Mouse (Mus musculus): ENCODE measurements around the gene Hist1h3f. TPM values are rescaled to one million over a fixed set of nuclear protein-coding genes. Genes with fewer than 3 reads are reported as not detected.
"Not testable (repeated sequence)": the region's sequence is repeated elsewhere in the genome, so short reads cannot be mapped to it uniquely, and the experiment has no call there.

Gene Hist1h3f
- polyA plus RNA-seq, 1 experiment from 2014 or later, result 0.94 TPM

DNA sequence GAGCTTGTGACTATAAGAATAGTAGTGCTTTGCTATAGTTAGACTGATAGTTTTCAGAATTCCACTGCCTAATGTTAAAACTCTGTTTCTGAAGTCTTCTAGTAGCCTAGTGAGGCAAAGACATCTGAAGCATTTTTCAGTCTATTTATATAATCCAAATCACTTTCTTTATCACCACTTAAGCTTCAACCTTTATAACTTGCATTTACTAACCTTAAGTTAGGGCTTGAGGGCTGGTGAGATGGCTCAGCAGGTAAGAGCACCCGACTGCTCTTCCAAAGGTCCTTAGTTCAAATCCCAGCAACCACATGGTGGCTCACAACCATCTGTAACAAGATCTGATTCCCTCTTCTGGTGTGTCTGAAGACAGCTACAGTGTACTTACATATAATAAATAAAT lies 4.0 kb upstream of the Hist1h3f start:
- WGBS, result 79% methylated on average over 1 of the region's 1 CpGs
- H3K9ac ChIP-seq (replicated peaks; ENCODE audit: low read depth, low read length); H3K4me3 ChIP-seq (ENCODE audit: low read depth, low read length): not testable (repeated sequence)

DNA sequence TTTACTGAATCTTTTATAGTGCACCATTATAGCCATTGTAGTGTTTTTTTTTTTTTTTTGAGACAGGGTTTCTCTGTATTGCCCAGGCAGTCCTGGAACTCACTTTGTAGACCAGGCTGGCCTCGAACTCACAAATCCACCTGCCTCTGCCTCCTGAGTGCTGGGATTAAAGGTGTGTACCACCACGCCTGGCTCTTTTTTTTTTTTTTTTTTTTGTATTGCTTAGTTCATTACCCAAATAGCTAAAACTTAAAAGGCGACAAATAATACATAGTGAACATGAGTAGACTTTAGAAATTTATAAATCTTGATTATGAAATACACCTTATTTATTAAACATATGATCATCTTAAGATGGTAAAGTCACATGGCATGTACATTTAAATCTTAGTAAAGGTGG lies 2.4 kb upstream of the Hist1h3f start:
- ATAC-seq (ENCODE audit: insufficient number of reproducible peaks, insufficient read depth, low FRiP score, low read depth), result no peak
- Histone ChIP-seq H3K27ac (ENCODE audit: low read length) (no peak overlapping the region), H3K27me3 (ENCODE audit: control insufficient read depth, insufficient read depth, low read length) (no peaks in the 10 kb centered on the region), H3K4me2 (replicated peaks; ENCODE audit: low read depth, low read length) (peak overlapping the region; percentile 59; the same call in 1 of the 2 replicates), H3K9me3 (ENCODE audit: control insufficient read depth, low read depth, low read length) (no peaks in the 10 kb centered on the region), H3K4me3 (ENCODE audit: low read depth, low read length) (no peak overlapping the region), H3K4me1 (ENCODE audit: control insufficient read depth, insufficient read depth, low read length) (peaks cover 6% of the 10 kb centered on the region; the same call in 1 of the 2 replicates), H3K9ac (replicated peaks; ENCODE audit: low read depth, low read length) (no peak overlapping the region), H3K36me3 (ENCODE audit: control insufficient read depth, insufficient read depth, low read length) (no peaks in the 10 kb centered on the region)
- WGBS, result 89% methylated on average over 3 of the region's 3 CpGs

More for the DNA sequence above, 4.0 kb upstream of the Hist1h3f start:
- not testable (repeated sequence) for ATAC-seq (ENCODE audit: insufficient number of reproducible peaks, insufficient read depth, low FRiP score, low read depth); H3K27ac ChIP-seq (ENCODE audit: low read length); H3K27me3 ChIP-seq (ENCODE audit: control insufficient read depth, insufficient read depth, low read length); H3K36me3 ChIP-seq (ENCODE audit: control insufficient read depth, insufficient read depth, low read length); H3K4me2 ChIP-seq (replicated peaks; ENCODE audit: low read depth, low read length); H3K4me1 ChIP-seq (ENCODE audit: control insufficient read depth, insufficient read depth, low read length); H3K9me3 ChIP-seq (ENCODE audit: control insufficient read depth, low read depth, low read length)

- peak overlapping the region; percentile 80 for H3K27ac ChIP-seq (ENCODE audit: low read length)
- peak overlapping the region; percentile 38 for H3K4me3 ChIP-seq (ENCODE audit: low read depth, low read length)
- H3K4me2 ChIP-seq (replicated peaks; ENCODE audit: low read depth, low read length), result peak overlapping the region; percentile 59
- not testable (repeated sequence) for H3K27me3 ChIP-seq (ENCODE audit: control insufficient read depth, insufficient read depth, low read length); H3K9me3 ChIP-seq (ENCODE audit: control insufficient read depth, low read depth, low read length); ATAC-seq (ENCODE audit: insufficient number of reproducible peaks, insufficient read depth, low FRiP score, low read depth); H3K36me3 ChIP-seq (ENCODE audit: control insufficient read depth, insufficient read depth, low read length); H3K4me1 ChIP-seq (ENCODE audit: control insufficient read depth, insufficient read depth, low read length)
- peak overlapping the region; percentile 57 for H3K9ac ChIP-seq (replicated peaks; ENCODE audit: low read depth, low read length)
- 7% methylated on average over 3 of the region's 3 CpGs for WGBS
These were observed 1.4 kb upstream of the Hist1h3f start for GRCm38 (mm10) chr13:23542225-23542980.

DNA sequence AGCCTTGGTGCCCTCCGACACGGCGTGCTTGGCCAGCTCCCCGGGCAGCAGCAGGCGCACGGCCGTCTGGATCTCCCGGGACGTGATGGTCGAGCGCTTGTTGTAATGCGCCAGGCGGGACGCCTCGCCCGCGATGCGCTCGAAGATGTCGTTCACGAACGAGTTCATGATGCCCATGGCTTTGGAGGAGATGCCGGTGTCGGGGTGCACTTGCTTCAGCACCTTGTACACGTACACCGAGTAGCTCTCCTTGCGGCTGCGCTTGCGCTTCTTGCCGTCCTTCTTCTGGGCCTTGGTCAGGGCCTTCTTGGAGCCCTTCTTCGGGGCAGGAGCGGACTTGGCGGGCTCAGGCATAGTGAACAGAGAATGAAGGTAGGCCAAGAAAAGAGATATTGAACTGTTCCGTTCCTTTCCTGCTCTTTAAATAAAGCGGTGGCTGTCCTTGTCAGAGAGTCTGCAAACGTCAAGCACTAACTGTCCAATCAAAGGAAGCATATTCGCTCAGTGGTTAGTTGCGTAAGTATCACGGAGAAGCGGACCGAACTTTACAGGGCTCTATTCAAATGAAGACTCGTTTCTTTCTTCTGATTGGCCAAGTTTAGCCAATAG lies 749 bp upstream of the Hist1h3f start, which contains the start of gene Hist1h2bh:
Gene Hist1h2bh, minus strand, starts transcription at position 394 of the 609 bp plus-strand sequence.
- peak; percentile 96 for ATAC-seq (ENCODE audit: insufficient number of reproducible peaks, insufficient read depth, low FRiP score, low read depth)
- H3K9ac ChIP-seq (replicated peaks; ENCODE audit: low read depth, low read length), result peak within 1 kb of the TSS; percentile 57
- peak within 1 kb of the TSS; percentile 59 for H3K4me2 ChIP-seq (replicated peaks; ENCODE audit: low read depth, low read length)
- not testable (repeated sequence) for H3K36me3 ChIP-seq (ENCODE audit: control insufficient read depth, insufficient read depth, low read length); H3K4me1 ChIP-seq (ENCODE audit: control insufficient read depth, insufficient read depth, low read length); H3K27me3 ChIP-seq (ENCODE audit: control insufficient read depth, insufficient read depth, low read length); H3K9me3 ChIP-seq (ENCODE audit: control insufficient read depth, low read depth, low read length)
- H3K4me3 ChIP-seq (ENCODE audit: low read depth, low read length), result peak within 1 kb of the TSS; percentile 38
- whole genome bisulfite sequencing, result under 1% methylated on average over 26 of the region's 42 CpGs
- H3K27ac ChIP-seq (ENCODE audit: low read length), result peak within 1 kb of the TSS; percentile 94

DNA sequence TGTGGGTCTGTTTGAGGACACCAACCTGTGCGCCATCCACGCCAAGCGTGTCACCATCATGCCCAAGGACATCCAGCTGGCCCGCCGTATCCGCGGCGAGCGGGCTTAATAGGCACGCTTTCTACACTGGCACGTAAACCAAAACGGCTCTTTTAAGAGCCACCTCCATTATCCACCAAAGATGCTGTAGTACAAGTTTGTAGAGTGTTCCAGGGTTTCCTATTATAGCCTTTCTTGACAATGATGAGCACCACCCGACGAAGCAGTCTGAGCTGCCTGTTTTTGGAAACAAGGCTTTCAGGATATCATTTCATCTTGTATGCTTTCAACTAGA lies 902 bp downstream of the Hist1h3f start:
- not testable (repeated sequence) for H3K4me1 ChIP-seq (ENCODE audit: control insufficient read depth, insufficient read depth, low read length); H3K9me3 ChIP-seq (ENCODE audit: control insufficient read depth, low read depth, low read length); H3K36me3 ChIP-seq (ENCODE audit: control insufficient read depth, insufficient read depth, low read length); H3K9ac ChIP-seq (replicated peaks; ENCODE audit: low read depth, low read length); H3K27me3 ChIP-seq (ENCODE audit: control insufficient read depth, insufficient read depth, low read length); ATAC-seq (ENCODE audit: insufficient number of reproducible peaks, insufficient read depth, low FRiP score, low read depth)
- H3K4me2 ChIP-seq (replicated peaks; ENCODE audit: low read depth, low read length), result peak overlapping the region; percentile 28; the same call in 1 of the 2 replicates
- H3K27ac ChIP-seq (ENCODE audit: low read length), result peak overlapping the region; percentile 94
- H3K4me3 ChIP-seq (ENCODE audit: low read depth, low read length), result peak overlapping the region; percentile 32
- 1% methylated on average over 11 of the region's 14 CpGs for WGBS

DNA sequence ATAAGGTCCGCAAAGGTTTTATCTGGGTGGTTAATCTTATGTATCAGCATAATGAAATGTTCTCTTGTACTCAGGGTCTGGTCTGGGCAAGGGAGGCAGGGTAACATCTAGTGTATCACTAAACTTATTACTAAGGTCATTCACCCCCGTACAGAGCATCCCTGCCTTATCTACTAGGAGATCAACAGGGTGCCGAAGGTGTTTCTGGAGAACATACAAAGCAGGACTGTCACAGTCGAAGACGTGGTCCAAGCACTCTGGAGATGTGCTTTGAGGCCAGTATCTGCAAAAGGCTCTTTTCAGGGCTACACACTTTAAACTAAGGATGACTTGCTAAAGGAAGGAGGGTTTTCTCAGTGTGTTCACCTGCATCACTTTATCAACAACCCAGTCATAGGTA lies 2.8 kb downstream of the Hist1h3f start:
- H3K4me3 ChIP-seq (ENCODE audit: low read depth, low read length), result no peak overlapping the region
- WGBS, result 66% methylated on average over 5 of the region's 5 CpGs

GRCm38 (mm10) chr13:23550761-23551145 lies 6.9 kb downstream of the Hist1h3f start:
- Histone ChIP-seq H3K9ac (replicated peaks; ENCODE audit: low read depth, low read length) (peak overlapping the region; percentile 55), H3K4me1 (ENCODE audit: control insufficient read depth, insufficient read depth, low read length) (peaks cover 8% of the 10 kb centered on the region; the same call in 1 of the 2 replicates), H3K36me3 (ENCODE audit: control insufficient read depth, insufficient read depth, low read length) (no peaks in the 10 kb centered on the region), H3K9me3 (ENCODE audit: control insufficient read depth, low read depth, low read length) (no peaks in the 10 kb centered on the region), H3K27me3 (ENCODE audit: control insufficient read depth, insufficient read depth, low read length) (no peaks in the 10 kb centered on the region), H3K27ac (ENCODE audit: low read length) (peak overlapping the region; percentile 88), H3K4me2 (replicated peaks; ENCODE audit: low read depth, low read length) (peak overlapping the region; percentile 56), H3K4me3 (ENCODE audit: low read depth, low read length) (peak overlapping the region; percentile 39)
- ATAC-seq (ENCODE audit: insufficient number of reproducible peaks, insufficient read depth, low FRiP score, low read depth), result no peak
- 5% methylated on average over 3 of the region's 3 CpGs for WGBS

More for the DNA sequence above, 2.8 kb downstream of the Hist1h3f start:
- H3K9ac ChIP-seq (replicated peaks; ENCODE audit: low read depth, low read length), result no peak overlapping the region
- no peak overlapping the region for H3K27ac ChIP-seq (ENCODE audit: low read length)
- H3K4me1 ChIP-seq (ENCODE audit: control insufficient read depth, insufficient read depth, low read length), result no peaks in the 10 kb centered on the region
- H3K4me2 ChIP-seq (replicated peaks; ENCODE audit: low read depth, low read length), result no peak overlapping the region
- no peaks in the 10 kb centered on the region for H3K9me3 ChIP-seq (ENCODE audit: control insufficient read depth, low read depth, low read length)
- no peak for ATAC-seq (ENCODE audit: insufficient number of reproducible peaks, insufficient read depth, low FRiP score, low read depth)
- H3K36me3 ChIP-seq (ENCODE audit: control insufficient read depth, insufficient read depth, low read length), result no peaks in the 10 kb centered on the region
- no peaks in the 10 kb centered on the region for H3K27me3 ChIP-seq (ENCODE audit: control insufficient read depth, insufficient read depth, low read length)

DNA sequence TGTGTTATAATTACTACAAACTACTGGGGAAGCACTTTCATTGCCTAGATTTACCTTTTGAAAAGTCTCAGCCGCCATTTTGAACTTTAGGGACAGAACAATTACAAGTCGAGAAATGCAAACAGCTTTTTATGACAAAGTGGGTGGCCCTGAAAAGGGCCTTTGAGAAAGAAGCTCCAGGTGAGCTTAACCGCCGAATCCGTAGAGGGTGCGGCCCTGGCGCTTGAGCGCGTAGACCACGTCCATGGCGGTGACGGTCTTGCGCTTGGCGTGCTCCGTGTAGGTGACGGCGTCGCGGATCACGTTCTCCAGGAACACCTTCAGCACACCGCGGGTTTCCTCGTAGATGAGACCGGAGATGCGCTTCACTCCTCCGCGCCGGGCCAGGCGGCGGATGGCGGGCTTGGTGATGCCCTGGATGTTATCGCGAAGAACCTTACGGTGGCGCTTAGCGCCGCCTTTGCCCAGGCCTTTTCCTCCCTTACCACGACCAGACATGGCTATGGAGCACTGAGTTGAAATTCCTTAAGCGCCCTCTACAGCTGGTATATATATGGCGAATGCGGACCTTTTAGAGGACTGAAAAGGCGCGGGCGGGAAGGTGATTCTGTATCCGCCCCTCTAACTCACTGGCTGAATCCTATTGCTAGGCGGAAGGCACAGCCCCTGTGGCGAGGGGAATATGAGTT lies 7.4 kb downstream of the Hist1h3f start, which contains the start of gene Hist1h4f:
Gene Hist1h4f, minus strand, starts transcription at position 503 of the 689 bp plus-strand sequence.
- H3K27ac ChIP-seq (ENCODE audit: low read length), result peak within 1 kb of the TSS; percentile 88
- H3K4me2 ChIP-seq (replicated peaks; ENCODE audit: low read depth, low read length), result peak within 1 kb of the TSS; percentile 56
- not testable (repeated sequence) for H3K36me3 ChIP-seq (ENCODE audit: control insufficient read depth, insufficient read depth, low read length); H3K4me1 ChIP-seq (ENCODE audit: control insufficient read depth, insufficient read depth, low read length); H3K9me3 ChIP-seq (ENCODE audit: control insufficient read depth, low read depth, low read length); H3K27me3 ChIP-seq (ENCODE audit: control insufficient read depth, insufficient read depth, low read length)
- H3K9ac ChIP-seq (replicated peaks; ENCODE audit: low read depth, low read length), result peak within 1 kb of the TSS; percentile 55
- under 1% methylated on average over 47 of the region's 47 CpGs for WGBS
- ATAC-seq (ENCODE audit: insufficient number of reproducible peaks, insufficient read depth, low FRiP score, low read depth), result peak; percentile 81
- H3K4me3 ChIP-seq (ENCODE audit: low read depth, low read length), result peak within 1 kb of the TSS; percentile 39

All from stomach, embryonic 14.5 days (tissue).